Mouse (Mus musculus) heart, postnatal 4 days (tissue): ENCODE results near the gene Yaf2. TPM values are rescaled to one million over a fixed set of nuclear protein-coding genes. Genes with fewer than 3 reads are reported as not detected.

ENCODE experiments used
- DNase-seq: peaks from one replicate; pipeline ENCODE4 v3.0.0; 2021
- total RNA-seq, 2 experiments: library from RNA; stranded (reverse); gene quantifications; 2 replicates each; pipeline ENCODE4 v1.2.3; 2021

Gene Yaf2
- total RNA-seq, 2 experiments from 2014 or later = 38.6 to 39.5 TPM

GRCm38 (mm10) chr15:93251553-93252250, 85.0 kb downstream of the Yaf2 start:
- DNase-seq = peak; percentile 42

GRCm38 (mm10) chr15:93243202-93243601, 93.5 kb downstream of the Yaf2 start:
- DNase-seq = no peak

- peak; percentile 65 for DNase-seq
Measured at GRCm38 (mm10) chr15:93236456-93236855, 100.3 kb downstream of the Yaf2 start.

Other genes with a start within 250 kb of the Yaf2 start
- 10 to 100 TPM; 14.8 to 16.0 TPM for gene Gxylt1, start 61.8 kb downstream of the Yaf2 start, total RNA-seq
- gene Zcrb1, start 61.4 kb upstream of the Yaf2 start, total RNA-seq = 10 to 100 TPM; 80.4 to 81.1 TPM
- 10 to 100 TPM; 35.1 to 36.6 TPM for gene Pphln1, start 61.4 kb upstream of the Yaf2 start, total RNA-seq